Mouse (Mus musculus) forebrain, embryonic 10.5 days (tissue): Measurements from ENCODE around the gene Nav2. TPM values are rescaled to one million over a fixed set of nuclear protein-coding genes. Genes with fewer than 3 reads are reported as not detected.

ENCODE experiments used
- DNase-seq: peaks from one replicate; pipeline ENCODE4 v3.0.0-alpha.2; 2017; ENCODE audit warnings: low spot score; ENCODE audit errors: extremely low spot score
- H3K27ac ChIP-seq: fragments of 300-500 bp; sonication (generic); 2 replicates; pipeline ENCODE4 v1.5.1; 2016; ENCODE audit warnings: mild to moderate bottlenecking
- H3K27me3 ChIP-seq: fragments of 300-500 bp; sonication (generic); 2 replicates; pipeline ENCODE4 v1.6.1; 2016; ENCODE audit warnings: mild to moderate bottlenecking; ENCODE audit not compliant: poor library complexity, severe bottlenecking
- H3K36me3 ChIP-seq: fragments of 300-500 bp; sonication (generic); replicated peaks from 2 replicates; pipeline ENCODE4 v1.6.1; 2016; ENCODE audit warnings: mild to moderate bottlenecking, moderate library complexity
- H3K4me1 ChIP-seq: fragments of 300-500 bp; sonication (generic); 2 replicates; pipeline ENCODE4 v1.6.1; 2016
- H3K4me3 ChIP-seq: fragments of 300-500 bp; sonication (generic); 2 replicates; pipeline ENCODE4 v1.5.1; 2016; ENCODE audit warnings: mild to moderate bottlenecking, moderate library complexity
- H3K9me3 ChIP-seq: fragments of 300-500 bp; sonication (generic); 2 replicates; pipeline ENCODE4 v1.6.1; 2016; ENCODE audit warnings: mild to moderate bottlenecking, moderate library complexity
- whole genome bisulfite sequencing: fragments of 180-500 bp; shearing (Covaris S2); methylation state at CpG from one replicate; pipeline ENCODE4 v1.1.7; 2016; 5-methylcytosine and 5-hydroxymethylcytosine counted together
- polyA plus RNA-seq: library from polyadenylated mRNA; unstranded; fragments of >200 nt; fragmentation: Nextera tagmentation; extraction: Ambion mirVana; gene quantifications from 2 replicates; pipeline ENCODE4 v1.2.1, GENCODE M21; 2016

The Nav2 gene
- polyA plus RNA-seq, 1 experiment from 2014 or later, result 6.1 TPM

DNA sequence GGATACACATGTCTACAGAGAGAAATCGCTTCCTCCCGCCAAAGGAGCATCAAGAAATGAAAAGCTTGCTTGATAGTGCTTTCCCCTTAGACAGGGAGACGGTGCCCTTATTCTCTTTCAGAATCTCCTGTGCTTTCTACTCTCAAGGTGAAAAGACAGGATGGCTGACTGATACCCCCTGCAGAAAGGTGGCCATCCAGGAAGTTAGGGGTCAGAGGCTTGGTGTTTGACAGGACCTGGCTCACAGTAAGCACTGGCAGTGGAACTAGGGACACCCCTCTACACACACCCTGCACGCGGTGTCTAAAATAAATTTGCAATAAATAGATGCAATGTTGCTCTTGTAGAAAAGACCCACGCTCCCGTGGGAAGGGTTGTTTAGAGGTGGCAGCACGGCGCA, 723.4 kb downstream of the Nav2 start:
- H3K27ac ChIP-seq, result no peak overlapping the region
- 12% methylated on average over 9 of the region's 9 CpGs for WGBS
- DNase-seq, result no peak

DNA sequence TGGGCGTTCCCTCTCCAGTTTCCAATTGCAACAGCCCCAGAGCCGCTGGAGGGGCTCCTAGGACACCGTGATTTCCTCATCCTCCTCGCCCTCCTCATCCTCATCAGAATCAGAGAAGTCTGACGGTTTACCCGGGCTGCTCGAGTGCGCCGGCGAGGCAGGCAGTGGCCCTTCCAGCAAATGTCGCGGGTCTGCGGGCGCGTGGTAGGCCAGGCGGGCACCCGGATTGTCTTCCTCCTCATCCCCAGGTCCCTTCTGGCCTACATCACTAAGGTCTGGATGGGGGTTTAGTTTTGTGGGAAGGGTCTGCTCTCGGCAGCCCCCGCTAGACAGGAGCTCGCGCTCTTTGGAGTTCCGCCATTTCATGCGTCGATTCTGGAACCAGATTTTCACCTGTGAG, 723.9 kb downstream of the Nav2 start:
- Histone ChIP-seq H3K36me3 (no peaks in the 10 kb centered on the region), H3K9me3 (no peaks in the 10 kb centered on the region), H3K27me3 (peaks cover 100% of the 10 kb centered on the region), H3K27ac (no peak overlapping the region), H3K4me1 (peaks cover 56% of the 10 kb centered on the region), H3K4me3 (peak overlapping the region; percentile 48; the same call in 1 of the 2 replicates)
- 2% methylated on average over 24 of the region's 24 CpGs for WGBS
- DNase-seq, result no peak

More for the DNA sequence above, 723.4 kb downstream of the Nav2 start:
- H3K27me3 ChIP-seq, result peaks cover 100% of the 10 kb centered on the region
- peaks cover 51% of the 10 kb centered on the region for H3K4me1 ChIP-seq
- H3K4me3 ChIP-seq, result no peak overlapping the region
- H3K9me3 ChIP-seq, result no peaks in the 10 kb centered on the region
- no peaks in the 10 kb centered on the region for H3K36me3 ChIP-seq

- no peaks in the 10 kb centered on the region for H3K9me3 ChIP-seq
- DNase-seq, result peak; percentile 69
- peak overlapping the region; percentile 67 for H3K27ac ChIP-seq
- under 1% methylated on average over 33 of the region's 33 CpGs for WGBS
- no peaks in the 10 kb centered on the region for H3K36me3 ChIP-seq
- peaks cover 67% of the 10 kb centered on the region for H3K4me1 ChIP-seq
- H3K27me3 ChIP-seq, result peaks cover 100% of the 10 kb centered on the region
- H3K4me3 ChIP-seq, result peak overlapping the region; percentile 48
Measured at GRCm38 (mm10) chr7:49633375-49633956, 725.0 kb downstream of the Nav2 start.

GRCm38 (mm10) chr7:49634291-49635073, 726.0 kb downstream of the Nav2 start:
- Histone ChIP-seq H3K9me3 (no peaks in the 10 kb centered on the region), H3K4me1 (peaks cover 77% of the 10 kb centered on the region), H3K27me3 (peaks cover 100% of the 10 kb centered on the region), H3K4me3 (peak overlapping the region; percentile 48), H3K36me3 (no peaks in the 10 kb centered on the region), H3K27ac (peak overlapping the region; percentile 79; the same call in 1 of the 2 replicates)
- peak; percentile 58 for DNase-seq
- WGBS, result under 1% methylated on average over 26 of the region's 26 CpGs

DNA sequence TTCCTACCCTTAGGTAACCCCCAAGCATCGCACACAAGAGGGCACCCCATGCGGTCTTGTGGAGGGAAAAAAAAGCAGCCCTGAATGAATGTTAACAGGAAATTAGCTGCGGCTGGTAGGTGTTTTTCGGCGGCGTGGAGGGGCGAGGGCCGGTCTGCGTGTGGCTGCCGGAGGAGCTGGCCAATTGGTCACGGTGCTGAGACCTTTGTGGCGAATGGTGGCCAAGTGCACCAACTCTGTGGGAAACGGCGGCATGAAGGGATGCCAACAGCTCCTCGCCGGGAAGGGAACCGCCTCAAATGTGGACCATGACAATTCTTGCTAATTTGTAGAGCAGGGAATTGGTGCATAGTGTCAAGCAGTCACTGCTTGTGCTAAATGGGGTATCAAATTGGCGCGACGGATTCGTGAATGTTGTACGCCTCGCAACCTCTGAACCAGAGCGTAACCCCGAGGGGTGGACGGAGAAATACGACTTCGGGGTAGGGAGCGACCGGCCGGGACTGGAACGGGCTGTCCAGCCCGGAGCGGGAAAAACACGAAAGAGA, 726.6 kb downstream of the Nav2 start:
- WGBS, result under 1% methylated on average over 35 of the region's 35 CpGs
- no peaks in the 10 kb centered on the region for H3K9me3 ChIP-seq
- peak overlapping the region; percentile 48 for H3K4me3 ChIP-seq
- peaks cover 83% of the 10 kb centered on the region for H3K4me1 ChIP-seq
- DNase-seq, result peak; percentile 56
- H3K27me3 ChIP-seq, result peaks cover 100% of the 10 kb centered on the region
- no peaks in the 10 kb centered on the region for H3K36me3 ChIP-seq
- peak overlapping the region; percentile 79; the same call in 1 of the 2 replicates for H3K27ac ChIP-seq

GRCm38 (mm10) chr7:49635971-49636370, 727.5 kb downstream of the Nav2 start:
- Histone ChIP-seq H3K9me3 (no peaks in the 10 kb centered on the region), H3K4me3 (peak overlapping the region; percentile 48), H3K27ac (peak overlapping the region; percentile 79), H3K36me3 (no peaks in the 10 kb centered on the region), H3K4me1 (peaks cover 92% of the 10 kb centered on the region), H3K27me3 (peaks cover 100% of the 10 kb centered on the region)
- DNase-seq, result peak; percentile 42
- under 1% methylated on average over 22 of the region's 22 CpGs for WGBS

- peak within 1 kb of the TSS; percentile 48 for H3K4me3 ChIP-seq
- H3K4me1 ChIP-seq, result peaks cover 98% of the 10 kb centered on the region
- peak; percentile 73 for DNase-seq
- WGBS, result 1% methylated on average over 33 of the region's 33 CpGs
- H3K36me3 ChIP-seq, result no peaks in the 10 kb centered on the region
- H3K27me3 ChIP-seq, result peaks cover 100% of the 10 kb centered on the region
- H3K27ac ChIP-seq, result peak within 1 kb of the TSS; percentile 79
- no peaks in the 10 kb centered on the region for H3K9me3 ChIP-seq
Measured at GRCm38 (mm10) chr7:49636491-49637115, 728.1 kb downstream of the Nav2 start, which contains the start of gene Dbx1. Gene Dbx1, minus strand, starts transcription at chr7:49636849.

GRCm38 (mm10) chr7:49637281-49637680, 728.8 kb downstream of the Nav2 start:
- DNase-seq, result peak; percentile 27

GRCm38 (mm10) chr7:49637851-49638663, 729.5 kb downstream of the Nav2 start:
- peak; percentile 55 for DNase-seq
- Histone ChIP-seq H3K4me1 (peaks cover 93% of the 10 kb centered on the region), H3K9me3 (no peaks in the 10 kb centered on the region), H3K27ac (peak overlapping the region; percentile 48; the same call in 1 of the 2 replicates), H3K4me3 (peak overlapping the region; percentile 34; the same call in 1 of the 2 replicates), H3K36me3 (no peaks in the 10 kb centered on the region), H3K27me3 (peaks cover 100% of the 10 kb centered on the region)
- WGBS, result under 1% methylated on average over 21 of the region's 21 CpGs

More at GRCm38 (mm10) chr7:49637281-49637680, 728.8 kb downstream of the Nav2 start:
- WGBS, result under 1% methylated on average over 9 of the region's 9 CpGs
- no peaks in the 10 kb centered on the region for H3K9me3 ChIP-seq
- peaks cover 100% of the 10 kb centered on the region for H3K27me3 ChIP-seq
- no peaks in the 10 kb centered on the region for H3K36me3 ChIP-seq
- H3K4me3 ChIP-seq, result peak overlapping the region; percentile 10; the same call in 1 of the 2 replicates
- peaks cover 100% of the 10 kb centered on the region for H3K4me1 ChIP-seq
- H3K27ac ChIP-seq, result peak overlapping the region; percentile 48; the same call in 1 of the 2 replicates

- Histone ChIP-seq H3K4me1 (peaks cover 82% of the 10 kb centered on the region), H3K4me3 (peak overlapping the region; percentile 34), H3K9me3 (no peaks in the 10 kb centered on the region), H3K27ac (peak overlapping the region; percentile 26; the same call in 1 of the 2 replicates), H3K36me3 (no peaks in the 10 kb centered on the region), H3K27me3 (peaks cover 100% of the 10 kb centered on the region)
- WGBS, result 1% methylated on average over 35 of the region's 35 CpGs
- peak; percentile 35 for DNase-seq
Measured at GRCm38 (mm10) chr7:49638941-49639776, 730.6 kb downstream of the Nav2 start.
